Mouse (Mus musculus) erythroblast, embryonic 14.5 days (primary cell): ENCODE results near the gene Hydin. TPM values are rescaled to one million over a fixed set of nuclear protein-coding genes. Genes with fewer than 3 reads are reported as not detected.

Experiments
- H3K27me3 ChIP-seq: 2 replicates; pipeline ENCODE4 v1.6.1; 2012; ENCODE audit warnings: inconsistent platforms; ENCODE audit not compliant: control insufficient read depth
- H3K36me3 ChIP-seq: 2 replicates; pipeline ENCODE4 v1.6.1; 2012; ENCODE audit warnings: mild to moderate bottlenecking, inconsistent platforms; ENCODE audit not compliant: control insufficient read depth
- H3K4me1 ChIP-seq: 2 replicates; pipeline ENCODE4 v1.6.1; 2012; ENCODE audit warnings: inconsistent platforms; ENCODE audit not compliant: control insufficient read depth
- H3K4me3 ChIP-seq: replicated peaks from 2 replicates; pipeline ENCODE3; 2012; ENCODE audit warnings: moderate library complexity, mild to moderate bottlenecking, inconsistent platforms
- H3K9me3 ChIP-seq: 2 replicates; pipeline ENCODE4 v1.6.1; 2012; ENCODE audit warnings: low read length, inconsistent platforms, mixed read lengths; ENCODE audit not compliant: control insufficient read depth
- GATA1 ChIP-seq: IDR thresholded peaks from 2 replicates; pipeline ENCODE4 v1.6.1; 2012; ENCODE audit warnings: low read length, inconsistent platforms, mixed read lengths
- TAL1 ChIP-seq: IDR thresholded peaks from 3 replicates; pipeline ENCODE4 v1.6.1; 2012; ENCODE audit warnings: low read length, inconsistent platforms, mixed read lengths
- polyA plus RNA-seq: library from polyadenylated mRNA; stranded (reverse); fragments of >175 nt; gene quantifications from 2 replicates; pipeline ENCODE4 v1.2.3, GENCODE M21; 2012

Gene Hydin
- polyA plus RNA-seq, 1 experiment: under 0.01 TPM

DNA sequence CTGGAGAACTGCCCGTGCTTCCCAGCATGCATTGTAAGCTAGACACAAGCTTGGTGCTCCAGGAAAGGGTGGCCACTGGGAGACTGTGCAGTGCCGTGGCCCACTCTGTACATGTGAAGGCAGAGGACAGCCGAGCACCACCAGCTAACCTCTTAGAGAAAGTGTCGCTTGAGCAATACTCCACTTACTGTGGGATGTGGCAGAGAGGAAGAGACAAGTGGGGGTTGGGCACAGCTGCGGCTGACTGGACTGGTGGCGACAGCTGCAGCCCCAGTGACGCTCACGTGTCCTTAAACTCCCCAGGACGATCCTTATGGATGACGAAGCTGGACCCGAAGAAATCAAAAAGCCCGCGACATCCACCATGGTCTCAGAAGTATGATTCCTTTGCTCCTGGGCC, 219.2 kb downstream of the Hydin start:
- Histone ChIP-seq H3K36me3 (no peaks in the 10 kb centered on the region), H3K4me3 (no peak overlapping the region), H3K9me3 (peaks cover 17% of the 10 kb centered on the region), H3K27me3 (no peaks in the 10 kb centered on the region), H3K4me1 (no peaks in the 10 kb centered on the region)
- TF ChIP-seq TAL1 (no peak), GATA1 (no peak)

DNA sequence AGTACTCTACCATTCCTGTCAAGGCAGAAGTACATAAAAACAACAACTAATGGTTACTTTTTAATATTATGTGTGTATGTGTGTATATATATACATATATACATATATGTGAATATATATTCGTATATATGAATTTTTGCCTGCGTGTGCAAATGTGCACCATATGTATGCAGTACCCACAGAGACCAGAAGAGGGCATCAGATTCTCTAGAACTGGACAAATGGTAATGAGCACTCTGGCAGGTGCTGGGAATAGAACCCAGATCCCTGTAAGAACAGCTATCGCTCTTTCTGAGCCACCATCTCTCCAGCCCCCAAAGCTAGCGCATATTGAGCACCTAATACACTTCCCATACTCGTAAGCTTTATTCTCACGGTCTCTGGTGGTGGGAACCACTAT, 220.9 kb downstream of the Hydin start:
- no peak for TF ChIP-seq TAL1
- TF ChIP-seq GATA1: no peak
- Histone ChIP-seq H3K27me3 (no peaks in the 10 kb centered on the region), H3K4me1 (no peaks in the 10 kb centered on the region), H3K9me3 (peaks cover 17% of the 10 kb centered on the region), H3K4me3 (no peak overlapping the region), H3K36me3 (no peaks in the 10 kb centered on the region)

DNA sequence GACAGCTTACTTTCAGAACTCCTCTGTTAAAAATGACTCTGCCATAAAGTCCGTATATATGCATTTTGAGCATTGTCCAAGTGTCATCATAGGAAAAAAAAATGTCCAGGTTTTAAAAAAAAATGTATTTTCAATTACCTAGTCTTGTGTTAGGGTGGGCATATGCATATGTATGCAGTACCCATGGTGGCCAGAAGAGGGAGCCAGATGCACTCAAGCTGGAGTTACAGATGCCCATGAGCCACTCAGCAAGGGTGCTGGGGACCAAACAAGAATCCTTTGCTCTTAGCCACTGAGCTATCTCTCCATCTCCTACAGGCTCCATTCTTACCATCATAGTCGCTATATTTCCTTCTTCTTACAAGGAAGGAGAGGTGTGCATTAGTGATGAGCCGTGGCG, 222.6 kb downstream of the Hydin start:
- Histone ChIP-seq H3K36me3 (no peaks in the 10 kb centered on the region), H3K9me3 (peaks cover 17% of the 10 kb centered on the region), H3K27me3 (no peaks in the 10 kb centered on the region), H3K4me1 (no peaks in the 10 kb centered on the region), H3K4me3 (no peak overlapping the region)
- no peak for TF ChIP-seq TAL1
- TF ChIP-seq GATA1: no peak

DNA sequence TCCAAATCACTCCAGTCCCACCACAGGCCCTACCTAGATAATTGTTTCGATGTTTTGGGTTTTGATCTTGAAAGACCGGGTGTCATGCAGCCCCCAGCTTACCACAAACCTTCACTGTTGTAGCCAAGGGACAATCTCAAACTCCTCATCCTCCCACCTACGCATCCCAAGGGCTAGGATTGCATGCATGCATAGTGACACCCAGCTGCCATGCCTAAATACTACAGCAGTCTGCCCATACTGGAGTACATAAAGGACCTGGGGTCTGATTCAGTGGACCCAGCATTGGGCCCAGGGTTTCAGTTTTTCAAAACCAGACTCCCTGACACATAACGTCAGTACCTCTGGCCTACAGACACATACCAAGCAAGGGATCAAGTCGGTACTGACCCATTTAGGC, 224.3 kb downstream of the Hydin start:
- peaks cover 14% of the 10 kb centered on the region for H3K9me3 ChIP-seq
- H3K27me3 ChIP-seq: no peaks in the 10 kb centered on the region
- H3K36me3 ChIP-seq: no peaks in the 10 kb centered on the region
- no peak overlapping the region for H3K4me3 ChIP-seq
- H3K4me1 ChIP-seq: no peaks in the 10 kb centered on the region
- TF ChIP-seq GATA1: no peak
- TF ChIP-seq TAL1: no peak

DNA sequence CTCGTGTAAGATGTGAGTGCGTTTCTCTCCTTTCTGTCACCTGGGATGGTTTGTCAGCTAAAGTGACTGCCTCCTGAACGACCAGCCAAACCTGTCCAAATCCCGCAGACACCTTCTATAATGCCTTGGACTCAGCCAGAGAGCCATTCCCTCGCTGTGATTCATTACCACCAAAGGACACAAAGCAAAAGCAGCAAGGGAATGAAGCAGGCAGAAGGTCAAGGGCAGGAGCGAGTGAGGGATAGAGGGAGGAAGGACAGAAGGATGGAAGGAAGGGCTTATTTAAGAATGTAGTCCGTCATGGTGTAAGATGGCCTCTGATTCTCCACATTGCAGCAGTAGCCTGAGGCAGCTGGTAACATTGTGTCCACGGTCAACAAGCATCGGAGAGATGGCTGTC, 229.5 kb downstream of the Hydin start:
- TF ChIP-seq TAL1: no peak
- no peak for TF ChIP-seq GATA1
- H3K36me3 ChIP-seq: no peaks in the 10 kb centered on the region
- no peaks in the 10 kb centered on the region; the same call in 1 of the 2 replicates for H3K27me3 ChIP-seq
- H3K4me3 ChIP-seq: no peak overlapping the region
- H3K9me3 ChIP-seq: no peaks in the 10 kb centered on the region
- H3K4me1 ChIP-seq: peaks cover 3% of the 10 kb centered on the region

DNA sequence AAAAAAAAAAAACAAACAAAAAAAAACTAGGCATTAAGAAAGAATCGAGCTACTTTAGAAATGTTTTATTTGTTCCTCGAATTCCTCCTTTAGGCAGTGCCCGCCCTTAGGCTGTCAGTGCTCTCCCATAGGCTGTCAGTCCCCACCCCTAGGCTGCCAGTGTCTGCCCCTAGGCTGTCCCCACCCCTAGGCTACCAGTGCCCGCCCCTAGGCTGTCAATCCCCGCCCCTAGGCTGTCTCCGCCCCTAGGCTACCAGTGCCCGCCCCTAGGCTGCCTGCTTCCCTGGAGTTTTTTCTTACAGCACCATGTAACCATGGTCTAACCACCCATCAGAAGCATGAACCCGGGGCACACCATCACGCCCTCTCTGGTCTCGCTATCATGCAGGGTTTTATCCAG, 233.5 kb downstream of the Hydin start:
- no peaks in the 10 kb centered on the region; the same call in none of the 2 replicates for H3K27me3 ChIP-seq
- peaks cover 20% of the 10 kb centered on the region for H3K4me1 ChIP-seq
- TF ChIP-seq TAL1 (no peak), GATA1 (no peak)
- H3K9me3 ChIP-seq: no peaks in the 10 kb centered on the region
- H3K4me3 ChIP-seq: no peak overlapping the region
- no peaks in the 10 kb centered on the region for H3K36me3 ChIP-seq

DNA sequence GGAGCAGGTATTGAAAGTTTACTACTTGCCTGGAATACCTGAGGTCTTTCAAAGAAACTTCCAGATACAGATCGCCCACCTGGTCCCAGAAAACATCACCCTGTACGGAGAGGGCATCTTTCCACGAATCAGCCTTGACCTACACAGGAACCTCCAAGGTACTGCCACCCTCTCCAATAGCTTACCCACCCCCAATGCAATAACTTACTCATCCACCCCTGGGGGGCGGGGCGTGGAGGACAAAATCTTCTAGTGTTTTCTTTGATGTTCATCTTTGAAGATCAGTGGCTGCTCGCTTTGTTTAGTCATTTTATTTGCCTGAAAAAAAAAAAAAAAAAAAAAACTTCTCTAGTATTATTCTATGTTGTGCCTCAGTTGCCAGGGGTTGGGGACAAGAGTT, 233.9 kb downstream of the Hydin start:
- H3K27me3 ChIP-seq: no peaks in the 10 kb centered on the region; the same call in none of the 2 replicates
- H3K4me1 ChIP-seq: peaks cover 20% of the 10 kb centered on the region
- no peak for TF ChIP-seq GATA1
- TF ChIP-seq TAL1: no peak
- H3K9me3 ChIP-seq: no peaks in the 10 kb centered on the region
- no peak overlapping the region for H3K4me3 ChIP-seq
- no peaks in the 10 kb centered on the region for H3K36me3 ChIP-seq

DNA sequence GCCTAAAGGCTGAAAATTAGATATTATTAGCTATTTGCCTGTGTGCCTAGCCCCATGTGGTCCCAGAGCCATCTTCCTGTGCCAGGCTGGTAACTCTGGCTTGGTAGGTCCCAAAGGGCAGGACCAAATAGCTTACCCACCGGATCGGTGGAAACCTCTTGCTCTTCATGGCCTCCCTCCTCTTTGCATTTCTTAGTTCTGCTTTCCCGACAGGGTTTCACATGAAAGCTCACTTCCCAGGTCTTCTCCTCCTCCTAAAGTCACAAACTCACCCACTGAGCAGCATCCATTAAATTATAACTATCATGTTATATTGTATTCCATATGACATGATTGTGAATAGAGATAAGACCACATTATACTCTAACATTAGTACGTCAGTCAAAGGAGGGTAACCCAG, 234.6 kb downstream of the Hydin start:
- TF ChIP-seq TAL1 (no peak), GATA1 (no peak)
- Histone ChIP-seq H3K27me3 (no peaks in the 10 kb centered on the region; the same call in none of the 2 replicates), H3K4me3 (no peak overlapping the region), H3K4me1 (peaks cover 20% of the 10 kb centered on the region), H3K9me3 (no peaks in the 10 kb centered on the region), H3K36me3 (no peaks in the 10 kb centered on the region)

DNA sequence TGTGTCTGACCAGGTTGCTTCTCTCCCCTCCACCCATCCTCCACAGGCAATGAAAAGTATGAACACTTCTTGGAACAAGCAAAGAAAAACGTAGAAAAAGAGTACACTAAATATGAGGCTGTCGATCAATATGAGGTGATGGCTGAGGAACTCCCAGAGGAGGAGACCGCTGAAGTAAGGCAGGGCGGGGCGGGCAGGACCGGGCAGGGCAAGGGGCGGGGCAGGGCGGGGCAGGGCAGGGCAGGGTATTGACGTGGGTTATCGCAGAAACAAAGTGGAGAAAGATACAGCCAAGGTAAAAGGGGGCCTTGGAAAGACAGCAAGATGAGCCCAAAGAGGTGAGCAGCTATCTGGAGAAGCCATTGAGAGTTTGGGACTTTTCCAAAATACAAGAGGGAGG, 236.1 kb downstream of the Hydin start:
- Histone ChIP-seq H3K4me1 (peaks cover 20% of the 10 kb centered on the region), H3K9me3 (no peaks in the 10 kb centered on the region; the same call in 1 of the 2 replicates), H3K27me3 (no peaks in the 10 kb centered on the region; the same call in 1 of the 2 replicates), H3K4me3 (no peak overlapping the region), H3K36me3 (no peaks in the 10 kb centered on the region)
- TF ChIP-seq TAL1: no peak
- no peak for TF ChIP-seq GATA1

DNA sequence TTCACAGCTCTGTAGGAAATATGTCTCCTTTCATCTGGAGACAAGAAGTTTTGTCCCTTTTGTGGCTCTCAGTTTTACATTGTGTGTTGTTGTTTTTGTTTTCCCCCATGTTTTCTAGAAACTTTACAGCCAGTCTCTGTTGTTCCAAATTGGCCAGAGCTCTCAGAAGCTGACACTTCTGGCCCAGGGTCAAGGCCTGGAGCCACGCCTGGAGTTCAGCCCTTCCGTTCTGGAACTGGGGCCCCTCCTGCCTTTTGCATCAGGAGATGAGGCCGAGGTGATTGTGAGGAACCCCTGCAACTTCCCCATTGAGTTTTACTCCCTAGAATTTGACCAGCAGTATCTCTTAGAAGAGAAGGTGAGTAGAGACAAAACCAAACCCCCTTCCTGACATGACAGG, 242.0 kb downstream of the Hydin start:
- Histone ChIP-seq H3K4me1 (peaks cover 2% of the 10 kb centered on the region), H3K27me3 (no peaks in the 10 kb centered on the region), H3K9me3 (peaks cover 15% of the 10 kb centered on the region), H3K4me3 (no peak overlapping the region), H3K36me3 (no peaks in the 10 kb centered on the region)
- TF ChIP-seq TAL1 (no peak), GATA1 (no peak)
